23 mouse cellular contexts compared by ENCODE assay signal in genomic region chr15:26430565-26430964, GRCm38 (mm10).
"Had no signal": no experiment of that assay in that cellular context is flagged by ENCODE, and none has a peak within 500 bp of the region (broad histone marks: within the 10 kb centered on the region; RNA-seq: fewer than 3 reads in every experiment).

No protein-coding gene starts in this region.

- H3K27ac ChIP-seq: heart, embryonic 10.5 days; hindbrain, embryonic 10.5 days; hindbrain, embryonic 12.5 days; hindbrain, embryonic 14.5 days; intestine, embryonic 15.5 days; layer of hippocampus, adult 2 months; left cerebral cortex, adult 2 months; limb, embryonic 13.5 days; liver, embryonic 12.5 days; liver, embryonic 14.5 days had no signal

- H3K4me3 ChIP-seq: heart, embryonic 10.5 days; heart, embryonic 12.5 days; hindbrain, embryonic 10.5 days; hindbrain, embryonic 12.5 days; intestine, embryonic 15.5 days; layer of hippocampus, adult 2 months; left cerebral cortex, adult 2 months; limb, embryonic 13.5 days; liver, embryonic 12.5 days had no signal

- ATAC-seq: hindbrain, embryonic 16.5 days; inflammation-experienced regulatory T-cells, adult 6 months; intestine, embryonic 15.5 days; intestine, postnatal 0 days; liver, embryonic 12.5 days had no signal

- H3K36me3 ChIP-seq: heart, embryonic 10.5 days; heart, embryonic 12.5 days; hindbrain, embryonic 10.5 days; hindbrain, embryonic 12.5 days; intestine, embryonic 15.5 days; limb, embryonic 13.5 days; liver, embryonic 12.5 days had no signal

- H3K4me2 ChIP-seq: heart, embryonic 12.5 days; hindbrain, embryonic 12.5 days; hindbrain, embryonic 14.5 days; intestine, embryonic 15.5 days; limb, embryonic 13.5 days; liver, embryonic 12.5 days had no signal

- H3K9ac ChIP-seq: heart, embryonic 12.5 days; hindbrain, embryonic 12.5 days; hindbrain, embryonic 14.5 days; intestine, embryonic 15.5 days; limb, embryonic 13.5 days; liver, embryonic 12.5 days; liver, embryonic 14.5 days had no signal

- H3K4me1 ChIP-seq: heart, embryonic 10.5 days; heart, embryonic 12.5 days; hindbrain, embryonic 10.5 days; hindbrain, embryonic 12.5 days; intestine, embryonic 15.5 days; limb, embryonic 13.5 days; liver, embryonic 12.5 days had no signal

- DNase-seq: gastrocnemius, postnatal 25 days; heart, adult 18-20 months; heart, postnatal 10 days; heart, postnatal 4 days; kidney, adult 18-20 months; kidney, adult 8-10 months; kidney, postnatal 10 days; kidney, postnatal 25 days; kidney, postnatal 4 days had no signal

- H3K9me3 ChIP-seq: heart, embryonic 10.5 days; heart, embryonic 12.5 days; hindbrain, embryonic 10.5 days; hindbrain, embryonic 12.5 days; intestine, embryonic 15.5 days; limb, embryonic 13.5 days; liver, embryonic 12.5 days had no signal

- H3K27me3 ChIP-seq: heart, embryonic 12.5 days; hindbrain, embryonic 12.5 days; intestine, embryonic 15.5 days; limb, embryonic 13.5 days; liver, embryonic 12.5 days had no signal
